Mouse (Mus musculus): ENCODE measurements around the gene Inf2. TPM values are rescaled to one million over a fixed set of nuclear protein-coding genes. Genes with fewer than 3 reads are reported as not detected.

Gene Inf2
- polyA plus RNA-seq, 1 experiment from 2014 or later, result 59.8 TPM

- H3K27me3 ChIP-seq, result no peaks in the 10 kb centered on the region
- ATAC-seq, result no peak
- CTCF ChIA-PET, result interaction anchor here (1.0 to 1.8 kb wide), 3 partner anchors 17 to 30 kb away, joined by 3 to 4 read pairs (median 3); partner anchors contain the start of gene Adssl1
- in situ Hi-C loops (cut with MboI; ENCODE audit: low pct_unique_long_range_greater_than_20kb), result no loop called here
- no peak for DNase-seq (ENCODE audit: low read depth, low spot score)
- POLR2A ChIA-PET, result interaction anchor here (1.3 kb wide), 1 partner anchor 14 kb away, joined by 3 read pairs; no protein-coding TSS in a partner anchor
- no peak for TF ChIP-seq CTCF (IDR thresholded peaks at IDR 0.05)
Measured at GRCm38 (mm10) chr12:112593951-112594915, 5.6 kb downstream of the Inf2 start.

- POLR2A ChIA-PET, result interaction anchor here (1.3 kb wide), 1 partner anchor 13 kb away, joined by 3 read pairs; no protein-coding TSS in a partner anchor
- no peak for TF ChIP-seq CTCF (IDR thresholded peaks at IDR 0.05)
- DNase-seq (ENCODE audit: low read depth, low spot score) (no peak), ATAC-seq (no peak)
- no peaks in the 10 kb centered on the region for H3K27me3 ChIP-seq
- CTCF ChIA-PET, result interaction anchor here (1.0 to 1.8 kb wide), 4 partner anchors 18 to 43 kb away, joined by 3 to 5 read pairs (median 4); no protein-coding TSS in a partner anchor
- in situ Hi-C loops (cut with MboI; ENCODE audit: low pct_unique_long_range_greater_than_20kb), result no loop called here
Measured at GRCm38 (mm10) chr12:112594989-112595388, 6.4 kb downstream of the Inf2 start.

GRCm38 (mm10) chr12:112595626-112596025 lies 7.0 kb downstream of the Inf2 start:
- peak; percentile 73 for ATAC-seq
- ChIA-PET CTCF (interaction anchor here (1.0 to 1.8 kb wide), 4 partner anchors 18 to 44 kb away, joined by 3 to 5 read pairs (median 4); no protein-coding TSS in a partner anchor), POLR2A (no interaction called here)
- H3K27me3 ChIP-seq, result no peaks in the 10 kb centered on the region
- TF ChIP-seq CTCF (IDR thresholded peaks at IDR 0.05), result no peak
- in situ Hi-C loops (cut with MboI; ENCODE audit: low pct_unique_long_range_greater_than_20kb), result no loop called here
- DNase-seq (ENCODE audit: low read depth, low spot score), result no peak

GRCm38 (mm10) chr12:112596454-112596853 lies 7.9 kb downstream of the Inf2 start:
- H3K27me3 ChIP-seq, result no peaks in the 10 kb centered on the region
- DNase-seq (ENCODE audit: low read depth, low spot score) (no peak), ATAC-seq (no peak)
- ChIA-PET POLR2A (no interaction called here), CTCF (interaction anchor here (1.3 to 1.6 kb wide), 2 partner anchors 9 to 45 kb away, joined by 4 to 5 read pairs; no protein-coding TSS in a partner anchor)
- in situ Hi-C loops (cut with MboI; ENCODE audit: low pct_unique_long_range_greater_than_20kb), result no loop called here
- no peak for TF ChIP-seq CTCF (IDR thresholded peaks at IDR 0.05)

GRCm38 (mm10) chr12:112596891-112597500 lies 8.4 kb downstream of the Inf2 start:
- TF ChIP-seq CTCF (IDR thresholded peaks at IDR 0.05), result no peak
- in situ Hi-C loops (cut with MboI; ENCODE audit: low pct_unique_long_range_greater_than_20kb), result no loop called here
- ChIA-PET POLR2A (interaction anchor here (0.5 kb wide), 1 partner anchor 33 kb away, joined by 3 read pairs; no protein-coding TSS in a partner anchor), CTCF (interaction anchor here (1.3 kb wide), 1 partner anchor 8 kb away, joined by 4 read pairs; no protein-coding TSS in a partner anchor)
- ATAC-seq (no peak), DNase-seq (ENCODE audit: low read depth, low spot score) (no peak)
- no peaks in the 10 kb centered on the region for H3K27me3 ChIP-seq

GRCm38 (mm10) chr12:112597618-112598017 lies 9.0 kb downstream of the Inf2 start:
- H3K27me3 ChIP-seq, result no peaks in the 10 kb centered on the region
- ATAC-seq (no peak), DNase-seq (ENCODE audit: low read depth, low spot score) (no peak)
- ChIA-PET CTCF (interaction anchor here (0.9 to 2.2 kb wide), 2 partner anchors 26 to 46 kb away, joined by 3 to 6 read pairs; no protein-coding TSS in a partner anchor), POLR2A (interaction anchor here (0.5 kb wide), 1 partner anchor 32 kb away, joined by 3 read pairs; no protein-coding TSS in a partner anchor)
- in situ Hi-C loops (cut with MboI; ENCODE audit: low pct_unique_long_range_greater_than_20kb), result no loop called here
- TF ChIP-seq CTCF (IDR thresholded peaks at IDR 0.05), result no peak

GRCm38 (mm10) chr12:112599198-112599597 lies 10.6 kb downstream of the Inf2 start:
- in situ Hi-C loops (cut with MboI; ENCODE audit: low pct_unique_long_range_greater_than_20kb), result no loop called here
- no peak for ATAC-seq
- CTCF ChIA-PET, result interaction anchor here (2.2 kb wide), 1 partner anchor 47 kb away, joined by 6 read pairs; no protein-coding TSS in a partner anchor

GRCm38 (mm10) chr12:112599942-112600611 lies 11.5 kb downstream of the Inf2 start:
- POLR2A ChIA-PET, result interaction anchor here (0.7 kb wide), 1 partner anchor 1640 kb away, joined by 5 read pairs; no protein-coding TSS in a partner anchor
- in situ Hi-C loops (cut with MboI; ENCODE audit: low pct_unique_long_range_greater_than_20kb), result no loop called here
- CTCF ChIA-PET, result no interaction called here
- ATAC-seq, result no peak
- no peak for TF ChIP-seq CTCF (IDR thresholded peaks at IDR 0.05)
- H3K27me3 ChIP-seq, result no peaks in the 10 kb centered on the region
- DNase-seq (ENCODE audit: low read depth, low spot score), result no peak

More at GRCm38 (mm10) chr12:112599198-112599597, 10.6 kb downstream of the Inf2 start:
- TF ChIP-seq CTCF (IDR thresholded peaks at IDR 0.05), result no peak
- DNase-seq (ENCODE audit: low read depth, low spot score), result no peak
- POLR2A ChIA-PET, result interaction anchor here (0.7 kb wide), 1 partner anchor 1639 kb away, joined by 5 read pairs; no protein-coding TSS in a partner anchor
- no peaks in the 10 kb centered on the region for H3K27me3 ChIP-seq

- ATAC-seq, result no peak
- POLR2A ChIA-PET, result no interaction called here
- CTCF ChIA-PET, result no interaction called here
- DNase-seq (ENCODE audit: low read depth, low spot score), result no peak
- in situ Hi-C loops (cut with MboI; ENCODE audit: low pct_unique_long_range_greater_than_20kb), result no loop called here
- no peak for TF ChIP-seq CTCF (IDR thresholded peaks at IDR 0.05)
- H3K27me3 ChIP-seq, result no peaks in the 10 kb centered on the region
Measured at GRCm38 (mm10) chr12:112604022-112604421, 15.4 kb downstream of the Inf2 start.

Measured in Patski (cell line).